ENCODE assay signal across 13 mouse cellular contexts in genomic region chr2:38975941-38976805, GRCm38 (mm10). TPM values are rescaled to one million over a fixed set of nuclear protein-coding genes. Genes with fewer than 3 reads are reported as not detected.
"Had no signal": no experiment of that assay in that cellular context is flagged by ENCODE, and none has a peak within 500 bp of the region (broad histone marks: within the 10 kb centered on the region; RNA-seq: fewer than 3 reads in every experiment).

No protein-coding gene starts in this region.

- H3K4me3 ChIP-seq: kidney, embryonic 15.5 days; limb, embryonic 13.5 days; liver, embryonic 15.5 days; midbrain, embryonic 12.5 days; stomach, embryonic 15.5 days had no signal

- H3K9me3 ChIP-seq: kidney, embryonic 15.5 days; limb, embryonic 13.5 days; liver, embryonic 15.5 days; midbrain, embryonic 12.5 days; stomach, embryonic 15.5 days had no signal

- H3K4me1 ChIP-seq: kidney, embryonic 15.5 days; limb, embryonic 13.5 days; midbrain, embryonic 12.5 days; stomach, embryonic 15.5 days had no signal

- ATAC-seq: midbrain, embryonic 16.5 days had no signal

- H3K9ac ChIP-seq: kidney, embryonic 15.5 days; limb, embryonic 13.5 days; liver, embryonic 15.5 days; lung, embryonic 14.5 days; midbrain, embryonic 12.5 days; stomach, embryonic 15.5 days had no signal

- H3K27me3 ChIP-seq: kidney, embryonic 15.5 days; limb, embryonic 13.5 days; midbrain, embryonic 12.5 days; stomach, embryonic 15.5 days had no signal

- DNase-seq: kidney, postnatal 14 days; left cerebral cortex, postnatal 4 days; lung, embryonic 14.5 days; lung, postnatal 10 days; right cerebral cortex, postnatal 14 days had no signal

- H3K36me3 ChIP-seq: kidney, embryonic 15.5 days; limb, embryonic 13.5 days; liver, embryonic 15.5 days; midbrain, embryonic 12.5 days; stomach, embryonic 15.5 days had no signal

- H3K27ac ChIP-seq: kidney, embryonic 15.5 days; limb, embryonic 13.5 days; liver, embryonic 15.5 days; macrophage; midbrain, embryonic 12.5 days; stomach, embryonic 15.5 days had no signal

- H3K4me2 ChIP-seq: kidney, embryonic 15.5 days; limb, embryonic 13.5 days; liver, embryonic 15.5 days; lung, embryonic 14.5 days; midbrain, embryonic 12.5 days; stomach, embryonic 15.5 days had no signal

RNA-seq across cellular contexts. Expression of gene Olfml2a, which starts 44.4 kb away (rescaled TPM):
- total RNA-seq: megakaryocyte-erythroid progenitor cell, adult 5-6 weeks had no signal
- polyA plus RNA-seq: macrophage had no signal
